Mouse (Mus musculus) adipocyte (in vitro differentiated cells): ENCODE data around the gene Pigk.

ENCODE experiments used
- DNase-seq: peaks from one replicate; pipeline ENCODE4 v3.0.0-alpha.2; 2016; ENCODE audit warnings: low spot score

Pigk gene

GRCm38 (mm10) chr3:152998106-152998505, 284.2 kb downstream of the Pigk start:
- no peak for DNase-seq

GRCm38 (mm10) chr3:152998901-152999300, 285.0 kb downstream of the Pigk start:
- DNase-seq, result no peak

- no peak for DNase-seq
These were observed 293.0 kb downstream of the Pigk start for GRCm38 (mm10) chr3:153006893-153007292.

GRCm38 (mm10) chr3:153016355-153016754, 302.5 kb downstream of the Pigk start:
- no peak for DNase-seq

- no peak for DNase-seq
These were observed 304.2 kb downstream of the Pigk start for GRCm38 (mm10) chr3:153018051-153018450.

- no peak for DNase-seq
These were observed 310.1 kb downstream of the Pigk start for GRCm38 (mm10) chr3:153024016-153024415.
